Mouse (Mus musculus) layer of hippocampus, postnatal 10 days (tissue): ENCODE results near the gene Shisal2a. TPM values are rescaled to one million over a fixed set of nuclear protein-coding genes. Genes with fewer than 3 reads are reported as not detected.

ENCODE experiments used
- DNase-seq, 2 experiments: peaks; one replicate each; pipeline ENCODE4 v3.0.0; 2021; ENCODE audit warnings: low spot score in 2 of 2
- long read RNA-seq: library from polyadenylated mRNA; stranded (forward); transcript quantifications from one replicate; pipeline ENCODE4 v2.0.0, GENCODE M21; 2023
- total RNA-seq, 2 experiments: library from RNA; stranded (reverse); gene quantifications; 2 replicates each; pipeline ENCODE4 v1.2.3; 2021

Shisal2a gene
- not detected for total RNA-seq
- long read RNA-seq, result 0 reads

GRCm38 (mm10) chr4:108383183-108383714, at the start of gene Shisal2a:
TSS of gene Shisal2a (minus strand) at chr4:108383349.
- no peak for DNase-seq

DNA sequence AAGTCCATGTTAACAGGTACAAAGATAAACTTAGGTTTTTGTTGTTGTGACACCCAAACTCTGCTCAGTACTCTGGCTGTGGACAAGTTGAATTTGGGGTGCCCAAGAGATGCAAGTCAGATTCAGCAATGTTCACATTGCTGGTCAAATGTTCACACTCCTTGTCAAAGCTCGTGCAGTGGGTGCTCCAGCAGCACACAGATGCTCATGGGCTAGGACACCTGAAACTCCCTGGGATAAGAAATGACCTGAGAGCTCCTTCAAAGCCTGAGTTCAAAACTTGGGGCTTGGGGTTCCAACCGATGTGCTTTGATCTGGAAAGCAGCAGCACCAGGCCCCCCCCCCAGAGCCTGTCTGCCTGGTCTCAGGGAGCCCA, 48.4 kb upstream of the Shisal2a start:
- DNase-seq, result no peak

DNA sequence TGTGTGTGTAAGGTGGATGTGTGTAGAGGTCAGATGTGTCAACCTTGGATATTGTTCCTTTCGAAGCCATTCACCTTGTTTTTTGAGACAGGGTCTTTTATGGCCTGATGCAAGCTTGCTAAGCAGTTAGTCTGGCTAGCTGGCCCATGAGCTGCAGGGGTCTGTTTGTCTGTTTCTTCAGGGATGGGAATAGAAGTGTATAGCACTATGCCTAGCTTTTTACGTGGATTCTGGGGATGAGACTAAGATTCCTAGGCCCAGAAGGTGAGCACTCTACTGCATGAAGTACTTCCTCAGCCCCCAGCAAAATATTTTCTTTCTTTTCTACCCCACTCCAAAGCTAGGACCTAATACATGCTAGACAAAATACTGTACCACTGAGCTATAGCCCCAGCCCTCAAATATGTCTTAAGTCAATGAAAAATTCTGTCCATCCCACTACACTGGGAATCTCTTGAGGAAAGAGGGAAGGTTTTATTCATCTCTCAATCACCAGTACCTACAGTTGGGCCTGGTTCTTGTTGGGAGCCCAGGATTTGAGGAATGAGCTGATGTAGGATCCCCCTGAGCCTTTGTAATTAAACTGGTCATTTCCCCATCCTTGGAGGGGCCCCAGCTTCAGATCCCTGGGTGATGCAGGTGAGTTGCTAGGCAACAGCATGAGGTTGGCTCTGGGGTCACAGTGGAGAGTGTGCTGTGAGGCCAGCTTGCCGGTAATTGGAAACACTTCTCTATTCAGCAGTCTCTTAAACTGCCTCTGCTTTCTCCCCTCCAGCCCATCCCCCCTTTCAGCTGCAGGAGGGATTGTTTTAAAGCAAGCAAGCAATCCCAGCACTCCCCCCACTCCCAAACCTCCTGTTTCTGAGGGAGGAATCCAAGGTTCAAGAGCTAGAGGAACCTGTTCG, 47.8 kb upstream of the Shisal2a start:
- peak; percentile 4 to 17 for DNase-seq

DNA sequence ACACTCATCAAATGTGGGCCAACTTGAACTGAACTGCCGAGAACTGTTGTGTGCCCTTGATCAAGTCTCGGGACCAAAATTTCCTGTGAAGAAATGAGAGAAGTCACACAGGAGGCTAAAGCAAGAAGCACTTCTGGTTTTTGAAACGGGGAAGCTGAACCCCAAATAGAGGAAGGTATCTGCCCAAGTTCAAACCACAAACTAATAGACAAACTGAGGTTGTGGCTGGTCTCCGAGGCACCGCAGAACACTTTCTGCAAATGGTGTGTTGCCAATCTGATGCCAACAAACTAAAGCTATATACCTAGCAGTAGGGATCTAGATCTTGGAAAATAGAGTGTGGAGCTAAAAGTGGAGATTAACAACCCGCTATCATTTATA, 45.2 kb upstream of the Shisal2a start:
- DNase-seq, result no peak

- no peak for DNase-seq
These were observed 44.7 kb upstream of the Shisal2a start for GRCm38 (mm10) chr4:108427719-108428340.

DNA sequence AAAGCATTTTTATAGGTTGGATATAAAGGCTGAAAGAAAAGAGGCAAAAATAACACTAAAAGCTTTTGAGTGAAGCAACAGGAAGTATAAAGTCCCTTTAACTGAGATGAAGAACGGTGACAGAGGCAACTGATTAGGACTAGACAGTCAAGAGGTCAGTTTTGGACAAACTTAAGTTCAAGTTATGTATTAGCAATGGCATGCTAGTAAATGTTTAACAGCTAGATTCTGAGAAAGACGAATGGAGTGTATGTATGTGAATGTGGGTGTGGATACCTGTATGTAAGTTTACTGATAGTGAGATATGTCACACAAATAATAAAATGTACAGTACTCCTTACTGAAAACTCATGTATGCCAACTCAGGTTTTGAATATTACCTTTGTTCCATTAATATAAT, 41.4 kb upstream of the Shisal2a start:
- DNase-seq, result no peak

GRCm38 (mm10) chr4:108407621-108408020, 24.5 kb upstream of the Shisal2a start:
- no peak for DNase-seq

- peak in 1 of 2 experiments; percentile 19 for DNase-seq
These were observed 23.8 kb upstream of the Shisal2a start, which contains the start of gene Gpx7 for GRCm38 (mm10) chr4:108406861-108407401. TSS of gene Gpx7 (minus strand) at chr4:108406961.

DNA sequence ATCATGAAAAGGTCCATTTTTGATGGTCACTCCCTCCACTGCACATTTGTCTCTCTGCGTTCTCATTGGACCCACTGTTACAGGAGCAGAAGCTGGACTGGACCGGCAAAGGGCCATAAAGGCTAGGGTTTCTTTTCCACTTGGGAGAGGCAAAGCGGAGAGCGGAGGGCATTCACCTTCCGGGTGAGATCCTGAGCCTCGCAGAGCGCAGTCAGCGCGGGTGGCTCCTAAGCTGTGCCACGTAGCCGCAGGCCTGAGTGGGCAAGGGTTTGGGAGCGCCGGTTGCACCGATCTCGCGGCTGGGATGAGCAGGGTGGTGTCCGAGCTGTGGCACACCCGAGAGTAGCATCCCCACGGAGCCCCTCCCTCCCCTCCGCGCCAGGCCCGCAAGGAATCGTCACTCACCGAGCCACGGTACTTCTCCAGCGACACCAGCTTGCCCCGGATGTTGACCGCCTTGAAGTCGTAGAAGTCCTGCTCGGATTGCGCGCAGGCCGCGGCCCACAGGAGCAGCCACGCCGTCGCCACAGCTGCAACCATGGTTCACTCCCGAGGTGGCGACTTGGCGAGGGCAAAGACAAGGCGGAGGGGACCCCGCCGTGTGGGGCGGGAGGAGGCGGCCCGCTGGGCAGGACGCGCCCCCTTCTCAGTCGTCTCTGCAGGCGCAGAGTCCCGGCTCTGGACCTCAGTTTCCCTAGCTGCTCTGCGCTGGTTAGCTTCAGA, 23.1 kb upstream of the Shisal2a start:
- peak; percentile 62 to 67 for DNase-seq

DNA sequence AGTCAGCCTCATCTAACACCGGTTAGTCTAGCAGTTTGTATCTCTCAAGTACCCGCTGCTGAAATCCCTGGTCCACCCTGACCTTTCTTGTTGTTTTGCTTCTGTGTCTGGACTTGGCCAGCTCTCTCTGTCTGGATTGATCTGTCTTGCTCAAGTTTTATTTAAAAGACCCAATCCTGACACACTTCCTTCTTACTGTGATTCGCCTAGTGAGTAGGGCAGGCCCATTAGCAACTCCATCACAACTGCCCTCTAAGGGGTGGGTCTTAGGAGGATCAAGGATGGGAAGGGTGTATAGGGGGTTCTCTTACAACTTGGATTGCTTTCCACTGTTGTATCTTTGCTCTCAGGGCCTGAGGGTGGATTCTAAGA, 22.6 kb upstream of the Shisal2a start:
- DNase-seq, result peak in 1 of 2 experiments; percentile 20

DNA sequence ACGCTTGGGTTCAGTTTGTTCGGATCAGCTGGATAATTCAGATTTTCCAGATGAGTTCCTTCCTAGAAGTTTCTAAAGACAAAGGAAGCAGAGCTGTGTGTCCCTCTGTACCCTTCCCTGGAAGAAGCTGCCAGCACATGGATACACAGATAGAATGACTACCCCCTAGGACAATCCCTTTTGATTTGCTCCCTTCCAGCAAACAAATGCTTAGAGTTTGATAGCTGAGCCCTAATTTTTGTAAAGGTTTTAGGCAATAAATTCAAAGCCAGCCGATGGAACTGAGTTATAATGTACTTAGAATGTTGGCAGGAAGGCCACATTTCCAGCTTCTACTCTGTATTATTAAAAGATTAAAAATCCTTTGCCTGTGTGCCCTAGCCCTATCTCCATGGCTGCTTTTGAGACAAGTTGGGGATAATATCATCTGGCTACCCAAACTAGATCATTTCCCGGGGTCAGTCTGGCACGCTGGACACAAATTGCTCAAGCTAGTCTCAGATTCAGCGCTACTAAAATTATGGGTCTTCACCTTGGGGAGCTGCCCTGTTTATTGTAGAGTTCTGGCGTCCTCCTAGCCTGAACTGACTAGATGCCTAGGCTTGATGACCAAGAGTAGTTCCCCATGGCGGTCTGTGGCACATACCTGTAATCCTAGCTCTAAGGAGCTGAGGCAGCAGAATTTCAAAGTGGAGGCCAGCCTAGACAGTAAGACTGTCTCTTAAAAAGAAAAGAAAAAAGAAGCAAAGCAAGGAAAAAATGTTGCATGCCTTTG, 20.9 kb upstream of the Shisal2a start:
- no peak for DNase-seq

- no peak for DNase-seq
These were observed 17.2 kb upstream of the Shisal2a start for GRCm38 (mm10) chr4:108400395-108400794.

DNA sequence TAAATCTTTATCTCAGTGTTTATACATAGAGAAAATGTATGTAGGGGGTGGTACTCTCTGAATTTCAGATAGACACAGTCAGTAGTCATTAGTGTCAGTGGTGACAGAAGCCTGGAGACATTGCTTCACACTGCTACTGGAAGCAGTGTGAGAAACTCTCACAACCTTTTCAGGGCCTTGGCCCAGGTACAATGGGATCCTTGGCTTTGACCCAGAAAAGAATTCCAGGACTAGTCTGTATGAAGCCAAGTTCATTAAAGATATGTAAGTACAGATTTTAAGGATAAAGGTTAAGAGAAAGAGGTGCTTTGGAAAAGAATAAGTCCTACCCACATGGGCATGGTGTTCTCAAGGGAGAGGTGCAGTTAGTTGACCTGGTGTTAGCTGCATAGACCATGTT, 11.1 kb upstream of the Shisal2a start:
- no peak for DNase-seq

DNA sequence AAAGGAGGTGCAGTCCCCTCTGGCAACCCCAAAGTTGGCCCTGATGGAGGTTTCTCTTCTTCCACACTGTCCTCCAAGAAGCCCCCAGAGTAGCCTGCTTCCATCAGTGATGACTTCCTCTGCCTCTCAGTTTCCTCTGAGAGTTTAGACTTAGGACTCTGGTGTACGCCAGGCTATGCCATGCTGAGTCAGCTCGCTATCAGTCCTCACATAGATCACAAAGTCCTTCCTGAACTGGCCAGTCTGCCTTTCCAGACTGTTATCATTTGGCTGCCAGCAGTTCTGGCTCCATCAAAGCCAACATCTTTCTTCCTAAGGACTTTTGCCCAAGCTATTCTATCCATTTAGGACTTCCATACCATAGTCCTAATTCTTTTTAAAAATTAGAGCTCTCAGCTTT, 9.4 kb upstream of the Shisal2a start:
- no peak for DNase-seq

DNA sequence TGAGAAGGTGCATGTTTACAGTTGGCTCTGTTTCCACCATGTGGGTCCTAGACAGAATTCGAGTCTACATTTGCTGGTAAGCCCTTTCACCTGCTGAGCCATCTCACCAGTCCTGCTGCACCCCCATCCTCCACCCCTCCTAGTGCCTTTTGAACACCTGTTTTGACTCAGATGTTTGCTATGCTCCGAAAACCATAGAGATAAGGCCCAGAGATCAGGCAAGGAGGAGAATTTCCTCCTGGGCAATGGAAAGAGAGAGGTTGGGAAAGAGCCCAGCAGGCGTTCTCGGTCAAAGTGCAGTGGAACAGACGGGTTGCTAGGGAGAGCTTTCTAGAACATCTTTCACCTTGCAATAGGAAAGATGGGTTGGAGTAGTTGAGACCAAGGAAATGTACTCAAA, 8.0 kb upstream of the Shisal2a start:
- no peak for DNase-seq

DNA sequence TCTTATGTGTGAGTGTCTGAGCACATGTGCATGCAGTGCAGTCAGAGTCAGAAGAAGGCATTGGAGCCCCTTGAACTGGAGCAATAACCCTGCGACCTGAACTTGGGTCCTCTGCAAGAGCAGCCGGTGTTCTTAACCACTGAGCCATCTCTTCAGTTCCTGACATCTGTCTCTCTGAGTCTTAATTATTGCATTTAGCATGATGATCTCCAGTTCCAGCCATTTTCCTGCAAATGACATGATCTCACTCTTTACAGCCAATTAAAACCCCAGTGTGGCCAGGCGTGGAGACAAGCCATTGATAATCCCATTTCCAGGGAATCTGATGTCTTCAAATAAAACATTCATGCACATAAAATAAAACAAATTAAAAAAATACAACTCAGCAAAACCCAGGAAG, 5.6 kb upstream of the Shisal2a start:
- DNase-seq, result no peak

- DNase-seq, result peak; percentile 54 to 59
These were observed 4.6 kb upstream of the Shisal2a start for GRCm38 (mm10) chr4:108387681-108388253.

DNA sequence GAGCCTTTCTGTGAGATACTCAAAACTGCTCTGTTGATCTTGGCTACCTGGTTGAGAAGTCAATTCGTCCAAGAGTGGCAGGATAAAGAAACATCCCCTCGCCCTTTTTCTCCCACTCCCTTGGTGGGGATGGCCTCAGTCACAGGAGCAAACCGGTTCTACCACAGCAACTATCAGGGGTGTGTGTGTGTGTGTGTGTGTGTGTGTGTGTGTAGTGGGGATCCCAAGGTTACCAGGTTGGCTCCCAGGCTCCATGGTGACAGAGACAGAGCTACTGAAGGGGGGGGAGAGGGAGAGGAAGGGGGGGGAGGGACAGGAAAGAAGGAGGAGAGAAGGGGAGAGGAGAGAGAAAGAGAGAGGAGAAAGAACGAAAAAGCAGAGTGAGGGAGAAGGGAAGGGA, 4.0 kb upstream of the Shisal2a start:
- DNase-seq, result no peak

GRCm38 (mm10) chr4:108386087-108386486, 2.9 kb upstream of the Shisal2a start:
- DNase-seq, result no peak

- DNase-seq, result no peak
These were observed 3.0 kb downstream of the Shisal2a start for GRCm38 (mm10) chr4:108380146-108380545.
